Mouse (Mus musculus): ENCODE measurements at regions not wholly inside any gene's neighbourhood (a gene's known extent, or its start where the extent isn't known, plus 50 kb on each side); places are given as distances from the start of the nearest gene placed in this dataset.

GRCm38 (mm10) chr4:9132356-9132755 lies 893.5 kb upstream of the Car8 start:
- no peak for DNase-seq

GRCm38 (mm10) chr4:9131610-9132009 lies 892.8 kb upstream of the Car8 start:
- DNase-seq = no peak

GRCm38 (mm10) chr4:9125236-9125963 lies 886.6 kb upstream of the Car8 start:
- peak; percentile 14 for DNase-seq

GRCm38 (mm10) chr4:9124586-9125232 lies 885.9 kb upstream of the Car8 start:
- no peak for DNase-seq

- DNase-seq = no peak
These were observed 885.3 kb upstream of the Car8 start for GRCm38 (mm10) chr4:9124109-9124508.

- DNase-seq = no peak
These were observed 884.7 kb upstream of the Car8 start for GRCm38 (mm10) chr4:9123396-9124031.

GRCm38 (mm10) chr4:9122639-9123286 lies 883.9 kb upstream of the Car8 start:
- DNase-seq = no peak

GRCm38 (mm10) chr4:9116955-9117647 lies 878.3 kb upstream of the Car8 start:
- no peak for DNase-seq

- peak; percentile 19 for DNase-seq
These were observed 877.0 kb upstream of the Car8 start for GRCm38 (mm10) chr4:9115874-9116273.

- no peak for DNase-seq
These were observed 875.1 kb upstream of the Car8 start for GRCm38 (mm10) chr4:9113982-9114381.

GRCm38 (mm10) chr4:9110355-9110754 lies 871.5 kb upstream of the Car8 start:
- no peak for DNase-seq

GRCm38 (mm10) chr4:9107295-9107694 lies 868.5 kb upstream of the Car8 start:
- DNase-seq = peak; percentile 37

- DNase-seq = no peak
These were observed 867.9 kb upstream of the Car8 start for GRCm38 (mm10) chr4:9106778-9107177.

GRCm38 (mm10) chr4:9104657-9105056 lies 865.8 kb upstream of the Car8 start:
- no peak for DNase-seq

GRCm38 (mm10) chr4:9103958-9104357 lies 865.1 kb upstream of the Car8 start:
- DNase-seq = no peak

GRCm38 (mm10) chr4:9096809-9097700 lies 858.2 kb upstream of the Car8 start:
- peak; percentile 81 for DNase-seq

- DNase-seq = no peak
These were observed 857.4 kb upstream of the Car8 start for GRCm38 (mm10) chr4:9096274-9096673.

- no peak for DNase-seq
These were observed 856.8 kb upstream of the Car8 start for GRCm38 (mm10) chr4:9095646-9096045.

GRCm38 (mm10) chr4:9094522-9094921 lies 855.7 kb upstream of the Car8 start:
- DNase-seq = no peak

GRCm38 (mm10) chr4:9094076-9094475 lies 855.2 kb upstream of the Car8 start:
- no peak for DNase-seq

GRCm38 (mm10) chr4:9083526-9083925 lies 844.7 kb upstream of the Car8 start:
- DNase-seq = no peak

Measured in thymus, postnatal 14 days (tissue).